Mouse (Mus musculus) spleen, adult 2 months (tissue): ENCODE measurements around the gene Sub1. TPM values are rescaled to one million over a fixed set of nuclear protein-coding genes. Genes with fewer than 3 reads are reported as not detected.
A peak's percentile ranks its signal among the peaks of the same experiment; 100 is the strongest.

ENCODE experiments used
- DNase-seq, 2 experiments: peaks; one replicate each; pipeline versions ENCODE4 v3.0.0 to v3.0.0-alpha.2; 2012 to 2021; ENCODE audit warnings: low spot score in 2 of 2, low read depth in 1 of 2
- H3K27ac ChIP-seq: fragments of 200-500 bp; 2 replicates; pipeline ENCODE4 v1.5.1; 2012; ENCODE audit warnings: low read length, inconsistent platforms; ENCODE audit not compliant: insufficient read depth
- H3K27me3 ChIP-seq: fragments of 200-500 bp; 2 replicates; pipeline ENCODE4 v1.6.1; 2012; ENCODE audit warnings: mild to moderate bottlenecking, moderate library complexity, low read length, inconsistent platforms; ENCODE audit not compliant: control insufficient read depth, insufficient read depth
- H3K36me3 ChIP-seq: fragments of 200-500 bp; 2 replicates; pipeline ENCODE4 v1.6.1; 2012; ENCODE audit warnings: mild to moderate bottlenecking, low read length, inconsistent platforms; ENCODE audit not compliant: control insufficient read depth, insufficient read depth
- H3K4me1 ChIP-seq: fragments of 200-500 bp; 2 replicates; pipeline ENCODE4 v1.6.1; 2011; ENCODE audit warnings: inconsistent platforms; ENCODE audit not compliant: control insufficient read depth, insufficient read depth, insufficient read length
- H3K4me3 ChIP-seq: fragments of 200-500 bp; 2 replicates; pipeline ENCODE4 v1.5.1; 2011; ENCODE audit warnings: mild to moderate bottlenecking, inconsistent platforms; ENCODE audit not compliant: insufficient read depth, insufficient read length; ENCODE audit errors: extremely low read depth
- CTCF ChIP-seq: fragments of 200-500 bp; IDR thresholded peaks from 2 replicates; pipeline ENCODE4 v1.5.1; 2011; ENCODE audit warnings: mild to moderate bottlenecking, inconsistent platforms; ENCODE audit not compliant: insufficient read depth, insufficient read length, insufficient replicate concordance; ENCODE audit errors: extremely low read depth
- POLR2A ChIP-seq: fragments of 200-500 bp; IDR thresholded peaks from 2 replicates; pipeline ENCODE4 v1.6.1; 2011; ENCODE audit warnings: low read depth, low read length, inconsistent platforms
- WGBS: fragments of 180-500 bp; shearing (Covaris S2); methylation state at CpG from one replicate; pipeline ENCODE4 v1.1.7; 2018; 5-methylcytosine and 5-hydroxymethylcytosine counted together
- polyA plus RNA-seq: library from polyadenylated mRNA; depleted of rRNA; stranded (reverse); fragments of >200 nt; gene quantifications from 2 replicates; pipeline ENCODE4 v1.2.3, GENCODE M21; 2012

Sub1 gene
- polyA plus RNA-seq, 1 experiment, result 2.9 TPM

GRCm38 (mm10) chr15:11987892-11988291, 8.9 kb downstream of the Sub1 start:
- no peak overlapping the region for H3K4me3 ChIP-seq
- WGBS, result 76% methylated on average over 2 of the region's 2 CpGs
- H3K27me3 ChIP-seq, result no peaks in the 10 kb centered on the region
- TF ChIP-seq POLR2A (no peak), CTCF (no peak)
- H3K4me1 ChIP-seq, result no peaks in the 10 kb centered on the region; the same call in 1 of the 2 replicates
- H3K36me3 ChIP-seq, result peaks cover 43% of the 10 kb centered on the region
- H3K27ac ChIP-seq, result no peak overlapping the region
- no peak for DNase-seq

GRCm38 (mm10) chr15:11981985-11982384, 14.8 kb downstream of the Sub1 start:
- Histone ChIP-seq H3K4me3 (no peak overlapping the region), H3K27ac (no peak overlapping the region), H3K36me3 (peaks cover 29% of the 10 kb centered on the region), H3K4me1 (no peaks in the 10 kb centered on the region), H3K27me3 (no peaks in the 10 kb centered on the region)
- TF ChIP-seq CTCF (no peak), POLR2A (no peak)
- 91% methylated on average over 2 of the region's 2 CpGs for WGBS
- DNase-seq, result no peak

GRCm38 (mm10) chr15:11981501-11981900, 15.3 kb downstream of the Sub1 start:
- no peak overlapping the region for H3K27ac ChIP-seq
- WGBS, result 93% methylated on average over 8 of the region's 8 CpGs
- H3K36me3 ChIP-seq, result peaks cover 25% of the 10 kb centered on the region
- no peaks in the 10 kb centered on the region for H3K4me1 ChIP-seq
- no peak overlapping the region for H3K4me3 ChIP-seq
- TF ChIP-seq POLR2A, result no peak
- TF ChIP-seq CTCF, result no peak
- DNase-seq, result no peak
- H3K27me3 ChIP-seq, result no peaks in the 10 kb centered on the region

DNA sequence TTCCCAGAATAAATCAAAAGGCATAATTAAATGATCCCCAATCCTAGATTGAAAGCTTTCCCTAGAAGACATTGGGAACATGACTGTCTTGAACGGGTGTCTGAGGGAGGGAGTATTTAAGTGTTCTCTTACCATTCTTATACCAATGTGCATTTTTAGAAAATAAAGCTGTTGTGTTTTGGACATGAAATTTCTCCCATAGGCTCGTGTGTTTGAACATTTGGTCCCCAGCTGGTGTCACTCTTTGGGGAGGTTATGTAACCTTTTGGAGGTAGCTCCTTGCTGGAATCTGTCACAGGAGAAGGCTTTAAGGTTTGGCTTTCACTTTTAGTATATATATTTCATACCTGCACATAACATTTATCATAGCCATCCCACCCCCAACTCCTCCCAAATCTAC, 18.6 kb downstream of the Sub1 start:
- H3K27ac ChIP-seq, result no peak overlapping the region
- no peaks in the 10 kb centered on the region for H3K27me3 ChIP-seq
- TF ChIP-seq CTCF, result no peak
- TF ChIP-seq POLR2A, result no peak
- DNase-seq, result no peak
- H3K4me1 ChIP-seq, result no peaks in the 10 kb centered on the region
- WGBS, result 84% methylated on average over 2 of the region's 2 CpGs
- H3K36me3 ChIP-seq, result peaks cover 15% of the 10 kb centered on the region
- no peak overlapping the region for H3K4me3 ChIP-seq

DNA sequence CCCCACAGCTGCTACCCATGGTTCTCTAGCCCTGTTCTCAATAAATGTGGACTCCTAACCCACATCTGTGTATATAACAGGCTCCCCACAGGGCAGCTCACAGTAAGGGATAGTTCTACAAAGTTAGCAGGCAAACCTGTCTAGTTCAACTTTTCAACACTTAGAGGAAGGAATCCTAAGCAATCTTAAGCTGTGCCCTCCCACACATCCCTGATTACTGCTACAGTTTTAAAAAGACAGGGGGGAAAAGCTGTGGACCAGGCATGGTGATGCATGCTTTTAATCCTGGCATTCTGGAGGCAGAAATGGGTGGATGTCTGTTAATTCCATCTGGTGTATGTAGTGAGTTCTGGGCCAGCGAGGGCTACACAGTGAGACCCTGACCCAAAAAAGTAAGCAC, 19.7 kb downstream of the Sub1 start:
- peaks cover 14% of the 10 kb centered on the region for H3K36me3 ChIP-seq
- WGBS, result 87% methylated on average over 1 of the region's 1 CpGs
- no peak for TF ChIP-seq CTCF
- TF ChIP-seq POLR2A, result no peak

DNA sequence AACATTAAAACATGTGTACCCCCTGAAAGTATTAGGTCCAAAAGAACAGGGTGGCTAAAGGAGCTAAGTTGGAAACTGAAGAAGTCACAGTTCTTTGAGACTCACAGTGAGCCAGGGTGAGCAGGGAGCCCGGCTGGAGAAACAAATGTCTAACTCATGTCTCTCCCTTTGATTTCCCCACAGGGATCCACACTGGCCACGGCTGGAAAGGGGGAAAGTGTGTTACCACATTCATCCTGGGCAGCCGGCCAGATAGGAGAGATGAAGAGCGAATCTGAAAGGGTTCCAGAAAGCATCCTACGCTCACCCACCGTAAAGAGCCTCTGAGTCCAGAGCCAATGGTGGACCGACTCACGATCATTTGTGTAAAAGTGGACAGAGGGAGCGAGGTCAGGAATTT, 20.9 kb downstream of the Sub1 start:
- Histone ChIP-seq H3K27ac (no peak overlapping the region), H3K4me3 (no peak overlapping the region), H3K27me3 (no peaks in the 10 kb centered on the region), H3K4me1 (no peaks in the 10 kb centered on the region), H3K36me3 (peaks cover 9% of the 10 kb centered on the region)
- TF ChIP-seq CTCF (no peak), POLR2A (no peak)
- 89% methylated on average over 9 of the region's 9 CpGs for WGBS
- no peak for DNase-seq

More for the DNA sequence above, 19.7 kb downstream of the Sub1 start:
- Histone ChIP-seq H3K4me3 (no peak overlapping the region), H3K4me1 (no peaks in the 10 kb centered on the region), H3K27me3 (no peaks in the 10 kb centered on the region), H3K27ac (no peak overlapping the region)
- DNase-seq, result no peak

DNA sequence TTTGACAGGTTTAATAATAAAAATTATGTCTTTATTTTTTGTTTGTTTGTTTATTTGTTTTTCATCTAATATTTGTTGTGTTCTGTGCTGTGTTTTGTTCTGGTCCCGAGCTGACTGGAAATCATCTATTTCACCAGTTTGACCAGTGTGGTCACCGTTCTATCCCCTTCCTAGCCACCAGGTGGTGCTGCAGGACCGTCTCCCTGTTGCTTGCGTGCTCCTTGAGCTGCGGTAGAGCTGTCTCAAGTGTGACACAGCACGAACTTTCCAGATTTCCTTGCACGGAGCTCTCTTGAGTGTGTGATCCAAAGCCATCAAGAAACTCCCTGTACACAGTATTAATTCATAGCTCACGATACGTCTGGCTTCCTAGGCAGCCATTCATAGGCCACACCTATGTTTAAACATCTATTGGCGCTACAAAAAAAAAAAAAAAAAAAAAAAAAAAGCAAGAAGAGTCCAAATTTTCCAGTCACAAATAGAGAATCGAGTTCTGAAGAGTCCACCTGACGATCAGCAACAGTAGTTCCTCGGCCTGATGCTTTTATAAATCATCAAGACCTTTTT, 24.8 kb downstream of the Sub1 start:
- no peak overlapping the region for H3K4me3 ChIP-seq
- H3K27me3 ChIP-seq, result no peaks in the 10 kb centered on the region
- H3K27ac ChIP-seq, result no peak overlapping the region
- TF ChIP-seq CTCF, result peak; percentile 99
- TF ChIP-seq POLR2A, result no peak
- H3K4me1 ChIP-seq, result no peaks in the 10 kb centered on the region
- peak in 1 of 2 experiments; percentile 75 for DNase-seq
- H3K36me3 ChIP-seq, result no peaks in the 10 kb centered on the region
- 14% methylated on average over 13 of the region's 13 CpGs for WGBS
